Mouse (Mus musculus): Measurements from ENCODE around the gene She.

She gene

DNA sequence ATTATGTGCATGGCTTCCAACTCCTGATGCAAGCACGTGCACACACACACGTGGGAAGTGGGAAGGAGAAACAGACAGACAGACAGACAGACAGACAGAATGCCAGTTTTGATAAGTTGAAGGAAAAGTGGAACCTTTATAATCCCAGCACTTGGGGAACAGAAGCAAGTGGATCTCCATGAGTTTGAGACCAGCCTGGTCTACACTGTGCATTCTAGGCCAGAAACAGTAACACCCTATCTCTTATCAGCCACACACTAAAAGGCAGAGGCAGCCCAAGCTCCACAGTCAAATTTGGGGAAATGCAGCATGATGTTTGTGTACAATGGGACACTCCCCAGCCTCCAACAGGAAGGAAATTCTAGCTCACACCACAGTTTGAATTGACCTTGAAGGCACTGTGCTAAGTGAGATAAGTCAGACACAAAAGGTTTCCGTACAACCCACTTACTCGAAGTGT is 52.4 kb downstream of the She start:
- no peak for DNase-seq (ENCODE audit: low read depth, low spot score)

DNA sequence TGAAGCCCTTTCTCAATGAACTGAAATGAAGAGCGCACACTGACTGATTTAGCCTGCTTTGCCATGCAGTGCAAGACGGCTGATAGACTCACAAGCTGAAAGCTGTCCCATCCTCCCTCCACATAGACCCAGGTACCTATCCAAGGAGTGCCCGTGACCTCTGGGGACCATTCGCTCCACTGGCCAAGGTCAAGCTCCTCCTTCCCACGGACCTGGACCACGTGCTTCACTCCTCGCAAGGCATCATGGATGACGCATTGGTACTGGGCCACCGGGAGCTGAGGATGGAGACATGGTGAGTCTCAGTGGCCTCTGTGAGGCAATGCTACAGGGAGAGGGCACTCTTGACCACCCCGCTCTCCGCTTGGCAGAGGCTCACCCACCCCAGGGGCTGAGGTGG is 54.6 kb downstream of the She start:
- DNase-seq (ENCODE audit: low read depth, low spot score): no peak

DNA sequence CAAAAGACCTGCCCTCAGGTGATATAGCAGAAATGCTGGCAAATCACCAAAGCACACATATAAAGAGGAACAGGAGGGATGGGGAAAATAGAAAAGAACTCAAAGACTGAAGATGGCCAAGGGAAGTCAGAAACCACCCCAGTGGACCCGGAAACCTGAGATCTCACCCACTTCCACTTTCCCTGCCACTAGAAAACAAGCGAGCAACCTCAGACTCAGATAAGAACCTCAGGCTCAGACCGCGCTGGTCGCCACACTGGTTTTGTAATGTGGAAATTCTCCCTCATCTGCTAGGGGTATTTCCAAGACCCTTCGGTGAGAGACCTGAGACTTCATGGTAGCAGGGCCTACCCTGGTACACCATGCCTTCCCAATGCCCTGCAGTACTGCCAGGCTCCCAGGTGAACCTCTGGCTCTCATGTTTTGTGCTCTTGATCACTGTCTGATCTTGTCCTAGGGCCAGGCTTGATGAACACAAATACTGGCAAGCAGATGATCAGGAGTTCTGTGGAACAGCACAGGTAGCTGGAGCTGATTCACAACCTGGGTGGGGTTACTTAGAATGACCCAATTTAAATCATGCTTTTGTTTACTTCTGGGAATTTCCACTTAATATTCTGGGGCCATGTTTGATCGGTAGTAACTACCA is 56.5 kb downstream of the She start:
- DNase-seq (ENCODE audit: low read depth, low spot score): no peak

DNA sequence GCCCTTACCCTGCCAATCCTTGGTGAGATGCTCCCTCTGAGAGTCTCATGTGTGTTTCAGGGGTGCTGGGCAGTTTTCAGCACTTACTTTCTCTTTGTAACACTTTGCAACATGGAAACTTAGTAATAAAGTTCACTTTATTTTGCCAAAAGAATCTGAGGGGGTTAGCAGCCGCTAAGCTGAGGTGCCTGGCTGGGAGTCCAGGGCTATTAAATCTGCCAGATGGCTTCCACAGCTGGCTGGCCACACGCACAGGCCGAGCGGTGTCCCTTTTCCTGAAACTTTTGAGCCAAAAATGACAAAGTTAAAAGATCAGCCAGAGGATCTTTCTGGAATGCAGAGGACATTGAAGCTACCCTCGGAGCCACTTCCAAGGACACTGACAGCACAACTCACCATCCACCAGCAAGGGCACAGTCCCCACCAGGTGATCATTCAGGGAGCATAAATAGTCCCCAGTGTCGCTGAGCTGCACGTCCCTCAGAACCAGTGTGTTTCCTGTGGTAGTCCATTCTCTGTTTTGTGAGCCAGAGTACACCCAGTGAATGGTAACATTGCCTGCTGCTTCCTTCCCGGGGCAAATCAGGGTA is 58.8 kb downstream of the She start:
- no peak for DNase-seq (ENCODE audit: low read depth, low spot score)

DNA sequence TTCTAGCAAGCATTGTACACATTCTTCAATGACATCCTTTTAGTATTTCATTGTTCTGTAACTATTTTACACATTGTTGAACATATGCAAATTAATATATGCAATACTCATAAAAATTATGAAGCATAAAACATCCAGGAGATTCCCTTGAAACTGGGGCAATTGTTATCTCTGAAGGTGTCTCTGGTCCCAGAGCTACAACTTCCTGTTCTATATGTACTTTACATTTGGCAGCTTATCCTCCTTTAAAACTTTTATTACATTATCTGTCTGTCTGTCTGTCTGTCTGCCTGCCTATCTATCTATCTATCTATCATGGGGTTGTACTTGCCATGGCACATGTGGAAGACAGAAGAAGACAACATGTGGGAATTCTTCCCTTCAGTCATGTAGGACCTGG is 60.5 kb downstream of the She start:
- DNase-seq (ENCODE audit: low read depth, low spot score): no peak

DNA sequence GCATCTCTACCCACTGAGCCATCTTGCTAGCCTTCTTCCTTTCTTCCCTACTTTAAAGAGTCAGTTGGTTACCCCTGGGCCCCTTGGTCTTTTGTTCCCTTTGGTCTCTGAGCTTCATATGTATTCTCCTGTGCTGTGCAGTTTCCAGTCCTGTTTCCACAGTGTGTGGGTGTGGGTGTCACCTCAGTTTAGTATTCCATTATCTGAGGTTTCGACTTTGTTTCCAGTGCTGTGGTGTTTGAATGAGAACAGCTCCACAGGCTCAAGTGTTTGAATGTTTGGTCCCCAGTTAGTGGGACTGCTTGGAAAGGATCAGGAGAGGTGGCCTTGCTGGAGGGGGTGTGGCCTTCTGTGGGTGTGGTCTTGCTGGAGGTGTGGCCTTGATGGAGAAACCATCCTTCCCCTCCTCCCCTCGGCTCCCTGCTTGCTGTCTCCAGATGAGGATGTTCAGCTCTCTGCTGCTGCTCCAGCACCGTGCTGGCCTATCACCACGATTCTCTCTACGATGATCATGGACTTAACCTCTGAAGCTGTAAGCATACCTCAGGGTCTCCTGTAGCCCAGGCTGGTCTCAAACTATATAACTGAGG is 61.4 kb downstream of the She start:
- DNase-seq (ENCODE audit: low read depth, low spot score): no peak

DNA sequence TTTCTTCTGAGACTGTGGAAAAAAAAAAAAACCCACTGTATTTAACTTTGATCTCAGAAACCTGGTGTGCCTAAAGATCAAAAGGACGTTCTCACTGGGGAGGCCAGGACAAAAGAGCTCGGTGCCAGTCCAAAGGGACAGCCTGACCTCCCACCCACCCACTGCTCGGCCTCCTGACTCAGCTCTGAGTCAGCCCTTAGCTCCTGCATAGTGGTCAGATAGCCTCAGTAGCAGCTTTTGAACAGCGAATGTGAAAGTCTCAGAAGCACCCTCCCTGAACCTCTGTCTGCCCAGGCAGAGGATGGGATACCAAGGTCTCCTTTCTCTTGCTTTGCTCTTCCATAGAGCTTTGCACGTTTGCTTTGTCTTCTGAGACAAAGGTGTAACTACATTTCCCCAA is 65.4 kb downstream of the She start:
- no peak for DNase-seq (ENCODE audit: low read depth, low spot score)

DNA sequence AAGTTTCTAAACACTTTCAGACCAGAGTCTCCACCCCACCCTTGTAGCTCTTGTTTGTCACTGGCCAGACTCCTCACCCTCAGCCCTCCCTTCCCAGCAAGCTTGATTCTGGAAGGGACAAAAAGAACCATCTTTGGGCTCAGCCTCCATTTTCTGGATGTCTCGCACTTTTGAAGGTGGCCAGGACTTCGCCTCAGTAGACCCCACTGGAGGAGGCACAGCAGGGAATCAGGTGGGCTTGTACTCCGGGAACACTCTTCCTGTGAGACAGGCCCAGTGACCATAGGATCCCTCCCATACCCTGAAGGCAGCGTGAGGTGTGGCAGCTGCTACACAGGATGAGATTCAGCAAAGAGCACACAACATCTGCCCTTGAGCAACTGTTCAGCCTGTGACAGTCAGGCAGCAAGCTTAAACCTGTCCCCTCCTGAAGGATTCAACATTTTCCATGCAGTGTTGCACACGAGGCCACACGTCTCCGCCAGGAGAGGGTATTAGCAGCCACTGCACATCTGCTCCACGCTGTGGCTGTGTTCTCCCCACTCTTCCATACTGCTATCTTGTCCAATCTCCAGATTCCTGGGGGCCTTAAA is 66.1 kb downstream of the She start:
- DNase-seq (ENCODE audit: low read depth, low spot score): no peak

DNA sequence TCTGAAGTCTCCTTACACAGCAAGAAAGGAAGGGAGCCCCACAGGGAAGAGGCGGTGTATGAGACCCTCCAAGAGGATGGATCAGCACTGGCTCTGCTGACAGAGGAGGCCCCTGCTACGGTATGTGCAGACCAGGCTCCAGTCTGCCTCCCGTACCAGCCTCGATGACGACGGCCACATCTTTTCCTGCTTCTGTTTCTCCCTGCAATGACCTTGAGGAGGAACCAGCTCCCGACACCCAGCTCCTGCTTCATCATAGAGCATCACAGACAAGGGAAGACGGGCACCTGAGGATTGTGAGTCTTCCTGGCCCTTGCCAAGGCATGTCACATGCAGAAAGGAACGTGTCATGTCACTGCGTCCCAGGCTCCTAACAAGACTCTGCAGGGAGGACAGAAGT is 66.8 kb downstream of the She start:
- no peak for DNase-seq (ENCODE audit: low read depth, low spot score)

DNA sequence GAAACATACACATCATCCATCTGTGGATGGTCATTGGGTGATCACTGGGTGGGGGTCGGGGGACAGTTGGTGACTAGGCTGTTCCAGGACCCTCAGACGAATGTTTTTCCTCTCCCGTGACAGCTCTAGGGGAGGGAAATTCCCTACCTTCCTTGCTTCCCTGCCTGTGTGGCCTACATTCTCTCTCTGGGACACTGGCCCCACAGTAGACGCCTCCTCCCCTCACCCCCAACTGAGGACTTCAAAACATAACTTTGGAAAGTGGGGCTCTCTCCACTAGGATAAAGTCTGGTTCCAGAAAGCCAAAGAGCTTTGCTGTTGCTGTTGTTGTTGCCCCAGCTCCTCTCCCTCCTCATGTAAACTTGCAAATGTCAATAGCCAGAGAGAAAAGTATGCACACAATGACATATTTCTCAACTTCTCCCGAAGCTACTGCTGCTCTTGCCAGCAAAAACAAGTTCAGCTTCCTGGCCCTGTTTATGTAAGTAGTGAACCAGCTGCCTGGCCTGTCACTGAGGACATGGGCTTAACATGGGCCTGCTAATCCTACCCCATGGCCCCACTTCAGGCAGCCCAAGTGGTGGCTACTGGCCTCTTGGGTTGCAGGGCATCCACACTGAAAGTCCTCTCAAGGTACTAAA is 67.8 kb downstream of the She start:
- DNase-seq (ENCODE audit: low read depth, low spot score): no peak

DNA sequence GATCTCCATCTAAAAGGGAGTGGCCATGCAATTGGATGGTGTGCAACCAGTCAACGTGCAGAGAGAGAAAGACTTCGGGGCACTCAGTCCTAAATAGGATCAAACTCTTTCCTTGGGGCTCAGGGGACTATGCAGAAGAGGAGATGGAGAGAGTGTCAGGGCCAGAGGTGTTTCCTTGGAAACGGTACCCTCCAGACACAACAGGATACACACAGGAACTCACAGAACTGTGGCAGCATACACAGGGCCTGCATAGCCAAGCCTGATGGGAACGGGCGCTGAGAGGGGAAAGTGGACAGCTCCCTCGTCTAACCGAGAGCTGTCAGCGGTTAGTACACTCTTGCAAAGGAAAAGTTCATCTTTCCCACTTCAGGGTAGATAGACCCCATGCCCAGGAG is 68.3 kb downstream of the She start:
- DNase-seq (ENCODE audit: low read depth, low spot score): no peak

DNA sequence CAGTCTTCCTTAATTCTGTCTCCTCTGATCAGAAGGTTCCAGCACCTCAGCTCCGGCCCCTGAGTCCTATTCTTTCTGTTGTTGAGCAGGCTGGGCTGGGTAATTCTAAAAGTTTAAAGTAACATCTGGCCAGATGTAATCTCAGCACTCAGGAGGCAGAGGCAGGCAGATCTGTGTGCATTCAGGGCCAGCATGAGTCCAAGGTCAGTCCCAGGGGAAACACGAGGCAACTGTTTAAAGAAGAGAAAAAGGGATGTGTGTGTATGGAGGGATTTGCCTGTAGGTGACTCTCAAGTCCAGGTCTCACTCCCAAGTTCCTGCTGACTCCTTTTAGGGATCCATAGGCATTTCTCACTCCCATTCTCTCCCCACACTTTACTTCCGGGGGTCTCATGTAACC is 76.7 kb downstream of the She start:
- DNase-seq (ENCODE audit: low read depth, low spot score): no peak
